Mouse (Mus musculus): Measurements from ENCODE around the gene Cd200. TPM values are rescaled to one million over a fixed set of nuclear protein-coding genes. Genes with fewer than 3 reads are reported as not detected.
A peak's percentile ranks its signal among the peaks of the same experiment; 100 is the strongest.
"Not testable (repeated sequence)": the region's sequence is repeated elsewhere in the genome, so short reads cannot be mapped to it uniquely, and the experiment has no call there.

Cd200 gene
- polyA plus RNA-seq (2015; fragmentation: Nextera tagmentation; extraction: Ambion mirVana), result 0.67 and 0.72 TPM in 2 replicates

DNA sequence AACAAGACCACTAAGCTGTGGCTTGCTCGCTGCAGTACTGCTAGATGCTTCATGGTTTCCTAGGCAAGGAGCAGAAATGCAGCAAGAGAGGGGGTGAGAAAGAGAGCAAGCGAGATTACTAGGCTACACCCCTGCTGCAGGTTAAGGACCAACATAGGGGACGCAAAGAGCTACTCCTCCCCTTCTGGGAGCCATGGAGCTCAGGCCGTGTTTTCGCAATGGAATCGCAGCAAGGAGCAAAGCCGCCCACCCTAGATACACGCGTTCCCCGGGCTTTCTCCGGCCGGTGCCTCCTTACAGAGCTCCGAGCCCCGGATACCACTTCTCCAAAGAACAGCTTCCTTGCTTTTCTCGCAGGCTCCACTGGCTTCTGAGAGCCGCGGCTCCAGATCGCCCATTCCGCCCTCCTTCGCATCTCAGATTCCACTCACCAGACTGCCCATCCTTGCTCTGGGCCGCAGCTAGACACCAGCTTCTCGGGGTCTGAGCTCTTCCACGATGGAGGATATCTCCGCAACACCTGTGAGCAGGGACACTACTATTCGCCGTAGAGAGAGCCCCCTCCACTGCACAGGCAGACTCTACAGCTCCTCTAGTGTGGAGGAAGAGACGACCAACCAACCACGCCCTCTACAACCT is at the start of gene Cd200:
Cd200 (minus strand) TSS at position 629 of the 639 bp plus-strand sequence.
- H3K27ac ChIP-seq (ENCODE audit: low read length), result no peak within 1 kb of the TSS

DNA sequence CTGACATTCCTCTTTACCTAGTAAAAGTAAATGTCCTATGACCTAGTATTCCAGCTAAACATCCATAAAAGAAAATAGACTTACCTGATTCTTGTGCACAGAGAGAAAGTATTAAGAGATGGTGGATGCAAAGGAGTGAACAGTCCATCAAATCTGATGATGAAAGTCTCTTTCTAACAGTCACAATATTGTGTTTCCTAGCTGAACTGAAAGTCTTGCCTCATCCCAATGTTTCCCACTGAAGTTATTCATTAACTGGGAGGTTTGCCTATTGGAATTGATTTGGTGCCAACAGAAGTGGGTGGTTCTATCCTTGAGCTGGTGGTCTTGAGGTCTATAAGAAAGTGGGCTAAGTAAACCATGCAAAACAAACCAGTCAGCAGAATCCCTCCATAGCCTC is 45.9 kb upstream of the Cd200 start:
- no peaks in the 10 kb centered on the region for H3K9me3 ChIP-seq (replicated peaks; ENCODE audit: control insufficient read depth, low read length)
- no peak for ATAC-seq (ENCODE audit: low read depth)
- no peak overlapping the region for H3K27ac ChIP-seq (ENCODE audit: low read length)
- no peak overlapping the region for H3K9ac ChIP-seq (ENCODE audit: low read depth, low read length)
- no peaks in the 10 kb centered on the region for H3K4me1 ChIP-seq (ENCODE audit: control insufficient read depth, low read depth, low read length)
- H3K36me3 ChIP-seq (ENCODE audit: control insufficient read depth, insufficient read depth), result no peaks in the 10 kb centered on the region
- no peak overlapping the region for H3K4me2 ChIP-seq (ENCODE audit: low read depth, low read length)
- H3K4me3 ChIP-seq (ENCODE audit: low read depth, low read length), result no peak overlapping the region
- H3K27me3 ChIP-seq (ENCODE audit: control insufficient read depth, insufficient read depth, low read depth, low read length), result no peaks in the 10 kb centered on the region

More for the DNA sequence above, at the start of gene Cd200:
- Histone ChIP-seq H3K36me3 (ENCODE audit: control insufficient read depth, insufficient read depth) (no peaks in the 10 kb centered on the region), H3K4me2 (ENCODE audit: low read depth, low read length) (peak within 1 kb of the TSS; percentile 47), H3K9ac (ENCODE audit: low read depth, low read length) (no peak within 1 kb of the TSS), H3K4me1 (ENCODE audit: control insufficient read depth, low read depth, low read length) (no peaks in the 10 kb centered on the region), H3K9me3 (replicated peaks; ENCODE audit: control insufficient read depth, low read length) (no peaks in the 10 kb centered on the region), H3K27me3 (ENCODE audit: control insufficient read depth, insufficient read depth, low read depth, low read length) (peaks cover 9% of the 10 kb centered on the region), H3K4me3 (ENCODE audit: low read depth, low read length) (peak within 1 kb of the TSS; percentile 31)
- no peak for ATAC-seq (ENCODE audit: low read depth)
- 2% methylated on average over 28 of the region's 28 CpGs for WGBS (ENCODE audit: insufficient replicate concordance)

DNA sequence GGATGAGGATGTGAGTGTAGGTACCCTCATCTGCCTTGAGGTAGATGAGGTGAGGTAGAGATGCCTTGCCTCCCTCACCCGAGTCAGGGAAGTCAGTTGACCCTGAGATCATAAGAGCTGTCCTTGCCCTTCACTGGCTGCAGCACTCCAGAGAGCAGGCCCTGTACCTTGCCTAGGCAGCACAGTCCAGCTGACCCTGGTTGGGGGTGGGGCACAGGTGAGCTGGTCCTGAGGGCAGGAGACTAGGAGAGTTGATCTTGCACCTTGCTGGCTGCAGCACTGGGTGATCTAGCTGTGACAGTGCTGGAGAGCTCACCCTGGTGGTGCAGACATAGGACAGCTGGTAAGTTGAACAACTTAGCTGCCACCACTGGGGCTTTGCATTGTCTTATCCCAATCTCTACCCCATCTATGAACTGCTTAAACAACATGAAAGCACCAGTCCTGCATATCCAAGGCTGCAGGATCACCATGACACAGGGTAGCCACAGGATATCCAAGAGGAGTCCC is 28.4 kb upstream of the Cd200 start:
- H3K9ac ChIP-seq (ENCODE audit: low read depth, low read length), result no peak overlapping the region
- ATAC-seq (ENCODE audit: low read depth), result no peak
- no peak overlapping the region for H3K27ac ChIP-seq (ENCODE audit: low read length)
- no peaks in the 10 kb centered on the region for H3K27me3 ChIP-seq (ENCODE audit: control insufficient read depth, insufficient read depth, low read depth, low read length)
- no peak overlapping the region for H3K4me2 ChIP-seq (ENCODE audit: low read depth, low read length)
- no peaks in the 10 kb centered on the region for H3K36me3 ChIP-seq (ENCODE audit: control insufficient read depth, insufficient read depth)
- WGBS (ENCODE audit: insufficient replicate concordance), result 50% methylated on average over 1 of the region's 1 CpGs
- H3K4me3 ChIP-seq (ENCODE audit: low read depth, low read length), result no peak overlapping the region
- H3K9me3 ChIP-seq (replicated peaks; ENCODE audit: control insufficient read depth, low read length), result no peaks in the 10 kb centered on the region
- no peaks in the 10 kb centered on the region for H3K4me1 ChIP-seq (ENCODE audit: control insufficient read depth, low read depth, low read length)

DNA sequence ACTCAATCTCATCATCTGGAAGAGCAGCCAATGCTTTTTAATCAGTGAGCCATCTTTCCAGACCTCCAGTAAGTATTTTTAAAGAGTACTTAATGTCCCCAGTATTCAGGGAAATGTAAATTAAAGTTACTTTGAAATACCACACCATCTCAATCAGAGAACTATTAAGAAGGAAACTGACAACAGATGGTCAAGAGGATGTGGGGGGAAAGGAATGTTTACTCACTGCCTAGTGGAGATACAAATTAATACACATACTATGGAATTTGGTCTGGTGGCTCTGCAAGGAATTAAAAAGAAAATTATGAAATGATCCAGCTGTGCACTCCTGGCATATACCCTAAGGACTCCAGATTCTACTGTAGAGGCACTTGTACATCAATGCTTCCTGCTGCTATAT is 26.7 kb upstream of the Cd200 start:
- H3K27me3 ChIP-seq (ENCODE audit: control insufficient read depth, insufficient read depth, low read depth, low read length), result no peaks in the 10 kb centered on the region
- H3K4me2 ChIP-seq (ENCODE audit: low read depth, low read length), result no peak overlapping the region
- H3K4me1 ChIP-seq (ENCODE audit: control insufficient read depth, low read depth, low read length), result no peaks in the 10 kb centered on the region
- no peak overlapping the region for H3K4me3 ChIP-seq (ENCODE audit: low read depth, low read length)
- no peak overlapping the region for H3K9ac ChIP-seq (ENCODE audit: low read depth, low read length)
- ATAC-seq (ENCODE audit: low read depth), result no peak
- no peaks in the 10 kb centered on the region for H3K36me3 ChIP-seq (ENCODE audit: control insufficient read depth, insufficient read depth)
- no peak overlapping the region for H3K27ac ChIP-seq (ENCODE audit: low read length)
- no peaks in the 10 kb centered on the region for H3K9me3 ChIP-seq (replicated peaks; ENCODE audit: control insufficient read depth, low read length)

DNA sequence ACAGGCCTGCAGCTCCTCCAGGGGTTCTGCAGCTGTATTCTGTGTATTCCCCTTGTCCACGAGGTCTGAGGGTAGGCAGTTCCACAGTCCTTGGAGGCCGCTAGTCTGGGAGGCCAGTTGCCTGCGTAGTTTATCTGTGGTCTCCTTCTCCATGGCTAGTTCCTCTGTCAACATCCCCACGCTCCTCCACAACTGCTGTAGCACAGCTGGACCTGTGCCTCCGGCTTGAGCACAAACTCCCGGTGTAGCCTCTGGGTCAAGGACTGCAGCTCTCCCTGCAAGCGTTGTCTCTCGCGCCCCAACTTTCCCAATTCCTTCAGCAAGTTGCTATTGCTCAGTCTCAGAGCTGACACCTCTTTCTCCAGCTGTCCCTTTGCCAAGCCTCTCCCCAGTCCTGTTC is 18.8 kb upstream of the Cd200 start:
- 79% methylated on average over 9 of the region's 9 CpGs for WGBS (ENCODE audit: insufficient replicate concordance)
- Histone ChIP-seq H3K9ac (ENCODE audit: low read depth, low read length) (no peak overlapping the region), H3K27me3 (ENCODE audit: control insufficient read depth, insufficient read depth, low read depth, low read length) (no peaks in the 10 kb centered on the region), H3K4me2 (ENCODE audit: low read depth, low read length) (no peak overlapping the region), H3K36me3 (ENCODE audit: control insufficient read depth, insufficient read depth) (no peaks in the 10 kb centered on the region), H3K27ac (ENCODE audit: low read length) (no peak overlapping the region), H3K4me1 (ENCODE audit: control insufficient read depth, low read depth, low read length) (no peaks in the 10 kb centered on the region), H3K9me3 (replicated peaks; ENCODE audit: control insufficient read depth, low read length) (no peaks in the 10 kb centered on the region), H3K4me3 (ENCODE audit: low read depth, low read length) (no peak overlapping the region)
- ATAC-seq (ENCODE audit: low read depth), result no peak

DNA sequence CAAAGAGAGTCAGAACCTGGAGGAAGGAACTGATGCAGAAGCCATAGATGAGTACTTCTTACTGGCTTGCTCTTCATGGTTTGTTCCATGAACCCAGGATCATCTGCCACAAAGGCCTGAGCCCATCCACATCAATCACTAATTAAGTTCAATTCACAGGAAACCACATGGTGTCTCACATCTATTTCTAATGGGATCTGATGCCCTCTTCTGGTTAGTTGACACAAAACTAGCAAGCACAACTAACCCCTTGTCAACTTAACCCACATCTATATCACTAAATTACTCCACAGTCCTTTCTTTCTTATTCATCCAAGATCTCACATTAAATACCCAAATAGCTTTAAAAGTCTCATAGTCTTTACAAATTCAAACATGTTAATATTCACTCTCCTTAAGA is 4.6 kb upstream of the Cd200 start:
- no peak overlapping the region for H3K4me2 ChIP-seq (ENCODE audit: low read depth, low read length)
- no peak for ATAC-seq (ENCODE audit: low read depth)
- H3K27me3 ChIP-seq (ENCODE audit: control insufficient read depth, insufficient read depth, low read depth, low read length), result peaks cover 4% of the 10 kb centered on the region
- no peak overlapping the region for H3K4me3 ChIP-seq (ENCODE audit: low read depth, low read length)
- no peaks in the 10 kb centered on the region for H3K4me1 ChIP-seq (ENCODE audit: control insufficient read depth, low read depth, low read length)
- no peaks in the 10 kb centered on the region for H3K36me3 ChIP-seq (ENCODE audit: control insufficient read depth, insufficient read depth)
- H3K9me3 ChIP-seq (replicated peaks; ENCODE audit: control insufficient read depth, low read length), result no peaks in the 10 kb centered on the region
- H3K9ac ChIP-seq (ENCODE audit: low read depth, low read length), result no peak overlapping the region
- H3K27ac ChIP-seq (ENCODE audit: low read length), result no peak overlapping the region

DNA sequence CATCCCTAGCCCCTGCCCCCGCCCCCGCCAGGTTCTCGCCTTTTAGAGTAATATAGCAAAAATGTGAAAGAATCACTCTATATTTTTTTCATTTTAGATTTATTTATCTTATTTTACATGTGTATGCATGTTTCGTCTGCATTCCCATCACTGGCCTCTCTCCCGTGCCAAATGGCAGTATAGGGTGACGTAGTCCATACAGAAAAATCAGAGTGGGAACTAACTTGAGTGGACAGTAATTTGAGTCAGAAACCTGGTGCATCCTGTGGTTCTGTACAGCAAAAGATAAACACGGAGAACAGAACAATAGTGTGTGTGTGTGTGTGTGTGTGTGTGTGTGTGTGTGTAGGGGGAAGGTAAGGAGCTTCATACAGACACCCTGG is 202 bp upstream of the Cd200 start:
- H3K36me3 ChIP-seq (ENCODE audit: control insufficient read depth, insufficient read depth); H3K27ac ChIP-seq (ENCODE audit: low read length); H3K27me3 ChIP-seq (ENCODE audit: control insufficient read depth, insufficient read depth, low read depth, low read length); H3K9ac ChIP-seq (ENCODE audit: low read depth, low read length); H3K9me3 ChIP-seq (replicated peaks; ENCODE audit: control insufficient read depth, low read length); ATAC-seq (ENCODE audit: low read depth); H3K4me1 ChIP-seq (ENCODE audit: control insufficient read depth, low read depth, low read length): not testable (repeated sequence)
- peak overlapping the region; percentile 47; the same call in 1 of the 2 replicates for H3K4me2 ChIP-seq (ENCODE audit: low read depth, low read length)
- H3K4me3 ChIP-seq (ENCODE audit: low read depth, low read length), result peak overlapping the region; percentile 31; the same call in 1 of the 2 replicates
- 25% methylated on average over 7 of the region's 7 CpGs for WGBS (ENCODE audit: insufficient replicate concordance)

DNA sequence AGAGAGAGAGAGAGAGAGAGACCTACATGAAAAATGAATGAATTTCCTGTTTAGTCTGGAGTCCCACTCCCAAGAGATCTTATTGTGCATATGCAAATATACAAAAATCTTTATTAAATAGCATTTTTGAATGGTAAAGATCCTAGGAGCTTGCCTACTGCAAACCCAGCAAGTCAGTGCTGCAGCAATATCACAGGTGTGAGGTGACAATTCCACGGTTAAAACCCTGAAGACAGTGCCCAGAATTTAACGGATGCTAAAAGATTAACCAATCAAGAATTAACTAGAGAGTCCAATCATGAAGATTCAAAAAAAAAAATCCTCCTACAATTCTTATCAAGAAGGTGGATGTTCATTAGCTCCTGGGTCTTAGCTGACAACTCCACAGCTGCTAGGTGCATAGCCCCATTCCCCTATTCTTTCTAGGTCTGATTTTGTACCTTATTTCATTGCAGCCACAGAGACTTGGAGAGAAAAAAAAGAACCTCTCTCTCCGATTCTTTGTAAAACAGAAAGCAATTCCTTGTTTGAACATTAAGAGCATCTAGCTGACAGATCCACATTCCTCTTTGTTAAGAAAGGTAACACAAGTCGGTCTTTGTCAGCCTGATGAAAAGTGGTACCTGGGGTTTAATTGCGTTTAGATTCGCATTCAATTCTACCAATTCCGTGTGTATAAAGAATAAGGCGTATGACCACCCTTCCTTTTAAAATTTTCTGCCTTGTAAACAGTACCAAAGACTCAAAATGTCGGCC is 1.0 kb downstream of the Cd200 start:
- peak overlapping the region; percentile 47; the same call in 1 of the 2 replicates for H3K4me2 ChIP-seq (ENCODE audit: low read depth, low read length)
- H3K36me3 ChIP-seq (ENCODE audit: control insufficient read depth, insufficient read depth), result no peaks in the 10 kb centered on the region
- H3K4me1 ChIP-seq (ENCODE audit: control insufficient read depth, low read depth, low read length), result no peaks in the 10 kb centered on the region
- 41% methylated on average over 9 of the region's 9 CpGs for WGBS (ENCODE audit: insufficient replicate concordance)
- H3K9me3 ChIP-seq (replicated peaks; ENCODE audit: control insufficient read depth, low read length), result no peaks in the 10 kb centered on the region
- H3K4me3 ChIP-seq (ENCODE audit: low read depth, low read length), result peak overlapping the region; percentile 31; the same call in 1 of the 2 replicates
- H3K9ac ChIP-seq (ENCODE audit: low read depth, low read length), result no peak overlapping the region
- H3K27ac ChIP-seq (ENCODE audit: low read length), result no peak overlapping the region
- peaks cover 9% of the 10 kb centered on the region for H3K27me3 ChIP-seq (ENCODE audit: control insufficient read depth, insufficient read depth, low read depth, low read length)
- no peak for ATAC-seq (ENCODE audit: low read depth)

DNA sequence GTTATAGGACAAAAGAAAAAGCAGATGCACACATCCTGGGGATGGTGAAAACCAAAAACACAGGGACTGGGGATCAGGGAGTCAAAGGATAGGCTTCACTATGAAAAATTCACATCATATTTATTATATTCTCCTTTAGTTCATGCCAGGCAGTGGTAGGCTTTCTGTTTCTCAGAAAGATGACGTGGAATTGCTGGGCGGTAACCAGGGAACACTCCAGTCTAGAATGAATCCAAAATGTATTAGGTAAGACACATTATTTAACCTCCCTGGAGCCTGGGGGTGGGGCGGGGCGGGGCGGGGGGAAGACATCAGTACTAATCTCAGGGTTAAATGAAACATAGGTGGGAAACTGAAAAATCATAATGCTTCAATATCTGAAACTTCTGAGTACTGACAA is 1.8 kb downstream of the Cd200 start:
- no peaks in the 10 kb centered on the region for H3K9me3 ChIP-seq (replicated peaks; ENCODE audit: control insufficient read depth, low read length)
- H3K27me3 ChIP-seq (ENCODE audit: control insufficient read depth, insufficient read depth, low read depth, low read length), result peaks cover 9% of the 10 kb centered on the region
- H3K9ac ChIP-seq (ENCODE audit: low read depth, low read length), result no peak overlapping the region
- no peak overlapping the region for H3K4me2 ChIP-seq (ENCODE audit: low read depth, low read length)
- no peaks in the 10 kb centered on the region for H3K36me3 ChIP-seq (ENCODE audit: control insufficient read depth, insufficient read depth)
- H3K27ac ChIP-seq (ENCODE audit: low read length), result no peak overlapping the region
- 73% methylated on average over 5 of the region's 5 CpGs for WGBS (ENCODE audit: insufficient replicate concordance)
- no peak overlapping the region for H3K4me3 ChIP-seq (ENCODE audit: low read depth, low read length)
- ATAC-seq (ENCODE audit: low read depth), result no peak
- H3K4me1 ChIP-seq (ENCODE audit: control insufficient read depth, low read depth, low read length), result no peaks in the 10 kb centered on the region
